Mouse (Mus musculus): ENCODE results near the gene Rnf215. TPM values are rescaled to one million over a fixed set of nuclear protein-coding genes. Genes with fewer than 3 reads are reported as not detected.

Gene Rnf215
- total and polyA plus RNA-seq, 2 experiments from 2014 or later: 49.7 to 90.4 TPM

GRCm38 (mm10) chr11:4186486-4187317 lies 51.7 kb downstream of the Rnf215 start, which contains the start of gene Tbc1d10a:
Gene Tbc1d10a (plus strand): TSS chr11:4186789.
- Histone ChIP-seq H3K4me1 (ENCODE audit: insufficient read depth, low read length) (peaks cover 9% of the 10 kb centered on the region), H3K36me3 (ENCODE audit: insufficient read depth, low read length) (peaks cover 15% of the 10 kb centered on the region; the same call in 1 of the 2 replicates), H3K9me3 (ENCODE audit: low read length) (no peaks in the 10 kb centered on the region), H3K4me3 (ENCODE audit: low read length) (peak within 1 kb of the TSS; percentile 87), H3K27me3 (ENCODE audit: insufficient read depth, low read length) (no peaks in the 10 kb centered on the region), H3K4me2 (ENCODE audit: low read depth, low read length) (peak within 1 kb of the TSS; percentile 92), H3K9ac (replicated peaks; ENCODE audit: low read length) (peak within 1 kb of the TSS; percentile 96), H3K27ac (peak within 1 kb of the TSS; percentile 81)
- under 1% methylated on average over 64 of the region's 71 CpGs for WGBS
- DNase-seq (ENCODE audit: low spot score): peak; percentile 99
- ATAC-seq: peak; percentile 99
- TF ChIP-seq CTCF (IDR thresholded peaks at IDR 0.05; ENCODE audit: low read depth): no peak

GRCm38 (mm10) chr11:4187318-4187700 lies 52.3 kb downstream of the Rnf215 start:
- DNase-seq (ENCODE audit: low spot score): no peak
- TF ChIP-seq CTCF (IDR thresholded peaks at IDR 0.05; ENCODE audit: low read depth): no peak
- Histone ChIP-seq H3K4me3 (ENCODE audit: low read length) (peak overlapping the region; percentile 87), H3K36me3 (ENCODE audit: insufficient read depth, low read length) (peaks cover 10% of the 10 kb centered on the region; the same call in 1 of the 2 replicates), H3K4me2 (ENCODE audit: low read depth, low read length) (peak overlapping the region; percentile 92), H3K9ac (replicated peaks; ENCODE audit: low read length) (peak overlapping the region; percentile 96), H3K9me3 (ENCODE audit: low read length) (no peaks in the 10 kb centered on the region), H3K27ac (peak overlapping the region; percentile 81; the same call in 1 of the 2 replicates), H3K27me3 (ENCODE audit: insufficient read depth, low read length) (no peaks in the 10 kb centered on the region), H3K4me1 (ENCODE audit: insufficient read depth, low read length) (peaks cover 9% of the 10 kb centered on the region)
- ATAC-seq: 0 out of 2 replicates have a peak, but pooled peaks have one; percentile 1
- WGBS: 12% methylated on average over 9 of the region's 9 CpGs

DNA sequence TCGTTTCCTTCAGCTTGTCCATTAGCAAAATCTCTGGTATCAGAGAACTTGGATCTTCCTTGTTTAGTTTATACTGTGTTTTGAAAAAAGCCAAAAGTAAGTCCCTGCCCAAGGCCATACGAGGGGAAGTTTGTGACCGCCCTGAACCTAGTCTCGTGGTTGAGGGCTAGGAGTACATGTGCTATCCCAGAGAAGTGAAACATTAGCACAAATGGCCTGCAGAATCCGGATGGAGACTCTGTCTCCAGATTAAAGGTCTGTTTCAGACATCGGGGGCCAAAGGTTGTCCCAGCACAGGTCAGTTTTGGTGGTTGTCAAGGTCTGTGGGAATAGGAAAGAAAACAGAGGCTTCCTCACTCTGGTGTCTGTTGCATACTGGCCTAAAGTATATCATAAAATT lies 54.2 kb downstream of the Rnf215 start:
- WGBS: 83% methylated on average over 6 of the region's 6 CpGs
- Histone ChIP-seq H3K36me3 (ENCODE audit: insufficient read depth, low read length) (no peaks in the 10 kb centered on the region), H3K4me2 (ENCODE audit: low read depth, low read length) (peak overlapping the region; percentile 92), H3K27me3 (ENCODE audit: insufficient read depth, low read length) (no peaks in the 10 kb centered on the region), H3K9me3 (ENCODE audit: low read length) (no peaks in the 10 kb centered on the region), H3K4me3 (ENCODE audit: low read length) (no peak overlapping the region), H3K4me1 (ENCODE audit: insufficient read depth, low read length) (peaks cover 9% of the 10 kb centered on the region), H3K9ac (replicated peaks; ENCODE audit: low read length) (no peak overlapping the region), H3K27ac (no peak overlapping the region)
- ATAC-seq: no peak
- no peak for DNase-seq (ENCODE audit: low spot score)
- TF ChIP-seq CTCF (IDR thresholded peaks at IDR 0.05; ENCODE audit: low read depth): no peak

GRCm38 (mm10) chr11:4190677-4191076 lies 55.7 kb downstream of the Rnf215 start:
- 63% methylated on average over 3 of the region's 3 CpGs for WGBS
- no peak overlapping the region for H3K27ac ChIP-seq
- ATAC-seq: no peak
- no peaks in the 10 kb centered on the region for H3K9me3 ChIP-seq (ENCODE audit: low read length)
- no peak overlapping the region for H3K4me3 ChIP-seq (ENCODE audit: low read length)
- DNase-seq (ENCODE audit: low spot score): no peak
- no peak overlapping the region for H3K9ac ChIP-seq (replicated peaks; ENCODE audit: low read length)
- no peaks in the 10 kb centered on the region for H3K36me3 ChIP-seq (ENCODE audit: insufficient read depth, low read length)
- H3K4me2 ChIP-seq (ENCODE audit: low read depth, low read length): no peak overlapping the region
- no peak for TF ChIP-seq CTCF (IDR thresholded peaks at IDR 0.05; ENCODE audit: low read depth)
- H3K4me1 ChIP-seq (ENCODE audit: insufficient read depth, low read length): peaks cover 9% of the 10 kb centered on the region
- H3K27me3 ChIP-seq (ENCODE audit: insufficient read depth, low read length): no peaks in the 10 kb centered on the region

Small RNA genes lying within 50 kb of the gene (microRNA-seq; reads per million reads assigned to microRNA genes)
- gene Mir3060: 4.9 to 7.9 reads per million in 2 experiments

Other genes starting within 250 kb of the Rnf215 start
- 0.21 and 0.90 TPM in 2 replicates for gene 4921536K21Rik, start 240.1 kb upstream of the Rnf215 start, total RNA-seq (2014; rRNA removed)
- gene 4921536K21Rik, start 240.1 kb upstream of the Rnf215 start, polyA plus RNA-seq (2015; fragmentation: Nextera tagmentation; extraction: Ambion mirVana): 0.41 and 0.42 TPM in 2 replicates
- gene Dusp18, start 240.0 kb upstream of the Rnf215 start, total RNA-seq (2014; rRNA removed): 14.4 and 16.9 TPM in 2 replicates
- 15.4 and 16.3 TPM in 2 replicates for gene Dusp18, start 240.0 kb upstream of the Rnf215 start, polyA plus RNA-seq (2015; fragmentation: Nextera tagmentation; extraction: Ambion mirVana)
- gene Slc35e4, start 220.5 kb upstream of the Rnf215 start, total RNA-seq (2014; rRNA removed): 48.6 and 52.4 TPM in 2 replicates
- gene Slc35e4, start 220.5 kb upstream of the Rnf215 start, polyA plus RNA-seq (2015; fragmentation: Nextera tagmentation; extraction: Ambion mirVana): 23.5 and 25.8 TPM in 2 replicates
- gene Tcn2, start 203.0 kb upstream of the Rnf215 start, total RNA-seq (2014; rRNA removed): 35.8 and 39.4 TPM in 2 replicates
- gene Tcn2, start 203.0 kb upstream of the Rnf215 start, polyA plus RNA-seq (2015; fragmentation: Nextera tagmentation; extraction: Ambion mirVana): 29.3 and 30.8 TPM in 2 replicates
- gene Pes1, start 171.2 kb upstream of the Rnf215 start, total RNA-seq (2014; rRNA removed): 35.9 and 36.4 TPM in 2 replicates
- gene Pes1, start 171.2 kb upstream of the Rnf215 start, polyA plus RNA-seq (2015; fragmentation: Nextera tagmentation; extraction: Ambion mirVana): 44.5 and 46.8 TPM in 2 replicates
- gene 4930556J24Rik, start 158.4 kb upstream of the Rnf215 start, total RNA-seq (2014; rRNA removed): not detected in 2 replicates
- 0.25 and 0.35 TPM in 2 replicates for gene 4930556J24Rik, start 158.4 kb upstream of the Rnf215 start, polyA plus RNA-seq (2015; fragmentation: Nextera tagmentation; extraction: Ambion mirVana)
- 30.3 and 34.6 TPM in 2 replicates for gene Gal3st1, start 151.6 kb upstream of the Rnf215 start, total RNA-seq (2014; rRNA removed)
- gene Gal3st1, start 151.6 kb upstream of the Rnf215 start, polyA plus RNA-seq (2015; fragmentation: Nextera tagmentation; extraction: Ambion mirVana): 18.5 and 18.8 TPM in 2 replicates
- gene Sec14l4, start 103.7 kb upstream of the Rnf215 start, total RNA-seq (2014; rRNA removed): not detected in 2 replicates
- not detected in 2 replicates for gene Sec14l4, start 103.7 kb upstream of the Rnf215 start, polyA plus RNA-seq (2015; fragmentation: Nextera tagmentation; extraction: Ambion mirVana)
- 0.36 and 1.6 TPM in 2 replicates for gene Sec14l3, start 70.4 kb upstream of the Rnf215 start, total RNA-seq (2014; rRNA removed)
- gene Sec14l3, start 70.4 kb upstream of the Rnf215 start, polyA plus RNA-seq (2015; fragmentation: Nextera tagmentation; extraction: Ambion mirVana): 1.7 and 1.8 TPM in 2 replicates
- gene Mtfp1, start 39.8 kb upstream of the Rnf215 start, total RNA-seq (2014; rRNA removed): 14.8 and 20.4 TPM in 2 replicates
- gene Mtfp1, start 39.8 kb upstream of the Rnf215 start, polyA plus RNA-seq (2015; fragmentation: Nextera tagmentation; extraction: Ambion mirVana): 17.7 TPM in 2 replicates
- 13.4 and 13.9 TPM in 2 replicates for gene Sec14l2, start 11.8 kb upstream of the Rnf215 start, total RNA-seq (2014; rRNA removed)
- gene Sec14l2, start 11.8 kb upstream of the Rnf215 start, polyA plus RNA-seq (2015; fragmentation: Nextera tagmentation; extraction: Ambion mirVana): 8.1 and 9.5 TPM in 2 replicates
- 20.8 TPM in 2 replicates for gene Ccdc157, start 25.1 kb downstream of the Rnf215 start, total RNA-seq (2014; rRNA removed)
- gene Ccdc157, start 25.1 kb downstream of the Rnf215 start, polyA plus RNA-seq (2015; fragmentation: Nextera tagmentation; extraction: Ambion mirVana): 10.3 and 10.9 TPM in 2 replicates
- 41.9 and 45.4 TPM in 2 replicates for gene Sf3a1, start 25.1 kb downstream of the Rnf215 start, total RNA-seq (2014; rRNA removed)
- gene Sf3a1, start 25.1 kb downstream of the Rnf215 start, polyA plus RNA-seq (2015; fragmentation: Nextera tagmentation; extraction: Ambion mirVana): 30.6 and 31.6 TPM in 2 replicates
- 59.1 and 60.8 TPM in 2 replicates for gene Tbc1d10a, start 51.6 kb downstream of the Rnf215 start, total RNA-seq (2014; rRNA removed)
- 34.2 TPM in 2 replicates for gene Tbc1d10a, start 51.6 kb downstream of the Rnf215 start, polyA plus RNA-seq (2015; fragmentation: Nextera tagmentation; extraction: Ambion mirVana)
- 20.6 and 20.7 TPM in 2 replicates for gene Castor1, start 83.0 kb downstream of the Rnf215 start, total RNA-seq (2014; rRNA removed)
- gene Castor1, start 83.0 kb downstream of the Rnf215 start, polyA plus RNA-seq (2015; fragmentation: Nextera tagmentation; extraction: Ambion mirVana): 10.6 and 12.4 TPM in 2 replicates
- gene Osm, start 101.2 kb downstream of the Rnf215 start, total RNA-seq (2014; rRNA removed): 0.40 TPM in 1 of 2 replicates, not detected in the other
- 0.08 TPM in 1 of 2 replicates, not detected in the other for gene Osm, start 101.2 kb downstream of the Rnf215 start, polyA plus RNA-seq (2015; fragmentation: Nextera tagmentation; extraction: Ambion mirVana)
- gene Lif, start 122.4 kb downstream of the Rnf215 start, total RNA-seq (2014; rRNA removed): 0.21 and 0.22 TPM in 2 replicates
- gene Lif, start 122.4 kb downstream of the Rnf215 start, polyA plus RNA-seq (2015; fragmentation: Nextera tagmentation; extraction: Ambion mirVana): 0.08 and 0.10 TPM in 2 replicates